Mouse (Mus musculus) E14TG2a.4 (cell line): ENCODE data around the gene Gm44511.

Experiments used
- CTCF ChIP-seq: conservative IDR thresholded peaks from 2 replicates; pipeline ENCODE4 v1.5.1; 2014; ENCODE audit warnings: low read length
- POU5F1 ChIP-seq: IDR thresholded peaks from 2 replicates; pipeline ENCODE4 v1.6.1; 2014; ENCODE audit warnings: low read length, borderline replicate concordance

DNA sequence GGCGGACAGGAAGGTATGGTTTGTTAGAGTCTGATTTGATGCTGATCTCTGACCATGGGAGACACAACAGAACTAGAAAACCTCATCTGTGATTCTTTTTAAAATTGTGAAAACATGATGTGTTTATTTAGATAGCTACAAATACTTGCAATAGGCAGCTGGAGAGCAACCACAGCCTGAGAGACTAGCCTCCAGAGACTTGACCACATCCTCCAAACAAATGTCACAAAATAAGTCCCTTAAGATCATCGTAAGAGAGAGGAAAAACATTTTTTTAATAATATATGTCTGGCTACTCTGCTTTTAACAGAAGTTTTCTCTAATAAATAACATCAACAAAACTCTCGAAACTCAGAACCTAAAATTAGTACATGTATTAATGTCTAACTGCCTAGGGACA, 94.1 kb downstream of the Gm44511 start:
- TF ChIP-seq CTCF (no peak), POU5F1 (no peak)
